Mouse (Mus musculus): ENCODE measurements around the gene Pitpna. TPM values are rescaled to one million over a fixed set of nuclear protein-coding genes. Genes with fewer than 3 reads are reported as not detected.

The Pitpna gene
- polyA plus RNA-seq, 1 experiment from 2014 or later: 101 TPM

DNA sequence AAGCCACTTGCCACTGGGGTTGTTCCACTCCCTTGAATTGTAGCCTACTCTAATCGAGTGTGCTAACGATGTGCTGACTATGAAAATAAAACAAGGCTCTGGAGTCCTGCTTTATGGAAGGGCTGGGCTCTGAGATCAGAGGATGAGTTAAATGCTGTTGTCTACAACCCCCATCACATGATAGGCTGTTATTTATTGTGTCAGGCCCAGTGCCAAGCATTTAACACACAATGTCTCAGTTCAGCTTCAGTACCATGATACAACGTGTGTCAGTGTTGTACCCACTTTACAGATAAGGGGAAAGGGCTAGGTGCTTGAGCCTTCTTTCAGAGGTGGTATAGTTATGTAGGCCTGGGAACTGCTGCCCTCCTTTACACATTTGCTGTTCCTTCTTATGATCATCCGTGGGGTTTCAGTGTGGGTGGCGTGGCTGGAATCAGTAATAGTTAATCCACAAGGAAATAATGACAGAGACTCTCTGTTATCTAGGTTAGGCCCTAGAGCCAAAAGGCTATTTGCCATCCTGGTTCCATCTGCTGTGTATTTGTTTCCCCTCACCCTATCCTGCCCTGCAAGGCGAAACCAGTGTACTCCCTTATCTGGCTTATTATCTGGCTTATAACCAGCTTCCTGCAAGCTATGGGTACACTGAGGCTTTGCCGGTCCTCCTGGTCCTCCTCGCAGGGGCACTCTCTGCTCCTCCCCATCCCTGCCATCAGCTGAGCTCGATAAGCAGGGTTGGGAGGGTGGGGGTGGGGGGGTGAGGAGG, 20.4 kb upstream of the Pitpna start:
- WGBS: 69% methylated on average over 9 of the region's 9 CpGs
- no peak overlapping the region for H3K27ac ChIP-seq
- H3K9me3 ChIP-seq: no peaks in the 10 kb centered on the region
- peaks cover 82% of the 10 kb centered on the region for H3K36me3 ChIP-seq
- H3K9ac ChIP-seq: no peak overlapping the region; the same call in 1 of the 2 replicates
- no peak overlapping the region for H3K4me3 ChIP-seq
- H3K27me3 ChIP-seq: no peaks in the 10 kb centered on the region
- H3K4me2 ChIP-seq: no peak overlapping the region
- H3K4me1 ChIP-seq (replicated peaks): peaks cover 19% of the 10 kb centered on the region
- ATAC-seq (ENCODE audit: low FRiP score): no peak

DNA sequence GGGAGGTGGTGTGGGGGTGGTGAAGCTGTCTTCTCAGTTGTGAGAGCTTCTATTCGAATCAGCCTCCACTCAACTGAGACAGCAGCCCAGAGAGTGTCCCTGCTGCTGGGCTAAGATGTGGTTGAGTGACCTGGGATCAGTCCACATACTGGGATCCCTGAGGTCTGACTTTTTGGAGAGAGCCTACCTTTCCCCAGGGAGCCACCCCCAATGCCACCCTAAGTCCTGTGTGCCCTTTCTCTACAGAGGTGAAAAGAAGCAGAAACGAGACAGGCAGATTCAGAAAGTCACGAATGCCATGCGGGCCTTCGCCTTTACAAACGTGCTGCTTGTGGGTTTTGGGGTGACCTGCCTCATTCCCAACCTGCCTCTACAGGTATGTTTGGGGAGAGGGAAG, 19.8 kb upstream of the Pitpna start:
- Histone ChIP-seq H3K27me3 (no peaks in the 10 kb centered on the region), H3K9ac (no peak overlapping the region), H3K36me3 (peaks cover 76% of the 10 kb centered on the region), H3K4me2 (no peak overlapping the region), H3K9me3 (no peaks in the 10 kb centered on the region), H3K27ac (no peak overlapping the region), H3K4me1 (replicated peaks) (peaks cover 25% of the 10 kb centered on the region), H3K4me3 (no peak overlapping the region)
- ATAC-seq (ENCODE audit: low FRiP score): no peak
- WGBS: 87% methylated on average over 6 of the region's 6 CpGs

DNA sequence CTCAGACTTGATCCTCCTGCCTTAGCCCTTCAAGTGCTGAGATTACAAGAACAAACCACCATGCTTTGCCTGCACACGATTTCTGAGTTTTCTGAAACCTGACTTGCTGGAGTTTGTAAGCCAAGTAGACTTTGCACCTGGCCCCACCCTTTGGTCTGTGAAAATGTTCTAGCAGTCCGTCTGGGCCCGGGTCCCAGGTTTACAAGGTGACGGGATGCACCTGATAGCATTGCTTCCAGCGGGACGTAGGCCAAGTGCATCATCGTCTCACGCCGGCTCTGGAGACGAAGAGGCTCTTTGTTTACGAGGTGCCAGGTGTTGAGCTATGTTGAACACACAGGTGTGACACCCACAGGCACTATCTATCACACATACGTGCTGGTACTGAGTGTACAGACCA, 18.9 kb upstream of the Pitpna start:
- Histone ChIP-seq H3K4me2 (no peak overlapping the region), H3K36me3 (peaks cover 68% of the 10 kb centered on the region), H3K9me3 (no peaks in the 10 kb centered on the region), H3K4me3 (no peak overlapping the region), H3K4me1 (replicated peaks) (peaks cover 28% of the 10 kb centered on the region), H3K27ac (no peak overlapping the region), H3K27me3 (no peaks in the 10 kb centered on the region), H3K9ac (no peak overlapping the region)
- 94% methylated on average over 12 of the region's 12 CpGs for WGBS
- no peak for ATAC-seq (ENCODE audit: low FRiP score)

DNA sequence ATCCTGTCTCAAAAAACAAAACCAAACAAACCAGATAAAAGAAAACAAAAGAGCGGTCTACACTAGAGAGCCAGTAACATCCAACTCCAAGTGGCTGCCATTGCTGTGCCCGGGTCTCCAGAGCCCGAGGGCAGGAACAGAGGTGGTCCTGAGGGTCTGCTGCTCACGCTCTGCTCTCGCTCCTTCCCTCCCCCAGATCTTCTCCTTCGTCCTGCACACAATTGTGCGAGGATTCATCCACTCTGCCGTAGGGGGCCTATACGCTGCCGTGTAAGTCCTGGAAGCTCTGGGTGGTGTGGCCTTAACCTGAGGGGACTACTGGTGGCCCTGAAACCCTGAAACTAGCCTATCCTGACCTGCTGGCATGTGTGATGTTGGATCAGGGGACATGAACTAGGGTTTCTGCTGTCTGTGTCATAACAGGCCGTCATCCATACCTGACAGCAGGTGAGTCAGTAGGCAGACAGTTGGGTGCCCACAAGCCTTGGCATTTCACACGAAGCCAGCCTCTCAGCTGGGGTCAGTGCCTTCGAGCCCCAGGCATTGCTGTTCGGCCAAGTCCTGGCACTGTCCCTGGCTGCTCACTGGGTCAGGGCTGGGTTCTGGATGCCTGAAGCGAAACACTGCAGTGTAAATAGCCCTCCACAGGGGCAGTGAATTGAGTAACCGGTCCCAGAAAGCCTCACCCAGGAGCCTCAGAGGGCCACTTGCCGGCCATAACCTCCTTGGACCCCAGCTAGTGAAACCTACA, 17.3 kb upstream of the Pitpna start:
- Histone ChIP-seq H3K9me3 (no peaks in the 10 kb centered on the region), H3K4me2 (no peak overlapping the region), H3K9ac (no peak overlapping the region), H3K36me3 (peaks cover 57% of the 10 kb centered on the region), H3K27ac (no peak overlapping the region), H3K4me1 (replicated peaks) (peaks cover 28% of the 10 kb centered on the region), H3K27me3 (no peaks in the 10 kb centered on the region), H3K4me3 (no peak overlapping the region)
- no peak for ATAC-seq (ENCODE audit: low FRiP score)
- WGBS: 90% methylated on average over 17 of the region's 17 CpGs

DNA sequence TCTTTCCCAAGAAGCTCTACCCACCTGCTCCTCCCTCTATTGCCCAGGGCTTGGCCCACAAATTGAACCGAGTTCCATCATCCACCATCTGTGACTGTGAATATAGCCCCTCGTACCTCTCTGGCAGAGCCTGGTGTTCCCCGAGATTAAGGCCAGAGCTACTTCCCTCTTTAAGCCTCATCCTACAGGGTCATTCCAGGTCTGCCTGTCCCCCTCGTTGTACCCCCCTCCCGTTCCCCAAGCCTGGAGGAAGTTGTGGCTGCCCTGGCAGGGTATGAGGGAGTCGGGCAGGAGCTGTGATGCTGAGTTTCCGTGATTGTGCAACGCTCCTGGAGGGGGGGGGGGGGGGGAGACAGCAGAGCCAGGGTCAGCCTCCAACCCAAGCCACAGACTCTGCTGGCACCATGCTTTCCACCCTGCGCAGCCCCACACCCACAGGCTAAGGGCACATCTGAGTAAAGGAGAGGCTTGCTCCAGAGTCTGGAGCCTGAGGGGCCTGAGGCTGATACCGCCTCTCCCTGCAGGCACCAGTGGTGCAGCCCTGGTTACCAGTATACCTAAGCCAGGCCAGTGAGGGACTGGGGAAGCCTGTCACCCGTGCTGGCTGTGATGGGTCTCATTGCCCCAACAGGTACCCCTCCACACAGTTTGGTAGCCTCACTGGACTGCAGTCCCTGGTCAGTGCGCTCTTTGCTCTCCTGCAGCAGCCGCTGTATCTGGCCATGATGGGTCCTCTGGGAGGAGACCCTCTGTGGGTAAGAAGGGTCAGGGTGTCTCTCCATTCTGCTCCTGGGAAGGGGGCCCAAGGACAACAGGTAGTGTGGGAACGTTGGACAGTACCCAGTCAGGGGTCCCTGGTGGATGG, 16.5 kb upstream of the Pitpna start:
- peak overlapping the region; percentile 57; the same call in 1 of the 2 replicates for H3K9ac ChIP-seq
- peak overlapping the region; percentile 83; the same call in 1 of the 2 replicates for H3K27ac ChIP-seq
- H3K36me3 ChIP-seq: peaks cover 49% of the 10 kb centered on the region
- H3K9me3 ChIP-seq: no peaks in the 10 kb centered on the region
- no peaks in the 10 kb centered on the region for H3K27me3 ChIP-seq
- peaks cover 28% of the 10 kb centered on the region for H3K4me1 ChIP-seq (replicated peaks)
- 75% methylated on average over 13 of the region's 14 CpGs for WGBS
- H3K4me2 ChIP-seq: no peak overlapping the region
- H3K4me3 ChIP-seq: no peak overlapping the region
- ATAC-seq (ENCODE audit: low FRiP score): no peak

DNA sequence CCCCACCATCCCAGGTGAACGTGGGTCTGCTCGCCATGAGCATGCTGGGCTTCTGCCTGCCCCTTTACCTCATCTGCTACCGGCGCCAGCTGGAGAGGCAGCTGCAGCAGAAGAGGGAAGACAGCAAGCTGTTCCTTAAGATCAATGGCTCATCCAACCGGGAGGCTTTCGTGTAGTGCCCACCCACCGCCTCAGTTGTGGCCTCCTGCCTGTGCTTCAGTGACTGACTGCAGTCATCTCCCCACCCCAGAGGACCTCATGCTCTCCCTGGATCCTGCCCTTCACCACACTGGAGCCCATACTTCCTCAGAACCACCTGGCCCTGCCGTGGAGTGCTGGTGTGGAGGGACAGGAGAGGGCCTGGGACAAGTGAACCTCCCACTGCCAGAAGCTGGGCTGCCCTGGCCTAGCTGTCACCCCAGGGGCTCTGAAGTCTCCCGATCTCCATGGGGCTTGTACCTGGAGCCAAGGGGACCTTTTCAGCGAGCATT, 15.6 kb upstream of the Pitpna start:
- peak overlapping the region; percentile 15; the same call in 1 of the 2 replicates for H3K4me2 ChIP-seq
- H3K4me3 ChIP-seq: no peak overlapping the region
- H3K27me3 ChIP-seq: no peaks in the 10 kb centered on the region
- peaks cover 39% of the 10 kb centered on the region for H3K36me3 ChIP-seq
- peaks cover 26% of the 10 kb centered on the region for H3K4me1 ChIP-seq (replicated peaks)
- peak overlapping the region; percentile 83 for H3K27ac ChIP-seq
- ATAC-seq (ENCODE audit: low FRiP score): 0 out of 2 replicates have a peak, but pooled peaks have one; percentile 23
- peak overlapping the region; percentile 57 for H3K9ac ChIP-seq
- no peaks in the 10 kb centered on the region for H3K9me3 ChIP-seq
- WGBS: 15% methylated on average over 9 of the region's 10 CpGs

DNA sequence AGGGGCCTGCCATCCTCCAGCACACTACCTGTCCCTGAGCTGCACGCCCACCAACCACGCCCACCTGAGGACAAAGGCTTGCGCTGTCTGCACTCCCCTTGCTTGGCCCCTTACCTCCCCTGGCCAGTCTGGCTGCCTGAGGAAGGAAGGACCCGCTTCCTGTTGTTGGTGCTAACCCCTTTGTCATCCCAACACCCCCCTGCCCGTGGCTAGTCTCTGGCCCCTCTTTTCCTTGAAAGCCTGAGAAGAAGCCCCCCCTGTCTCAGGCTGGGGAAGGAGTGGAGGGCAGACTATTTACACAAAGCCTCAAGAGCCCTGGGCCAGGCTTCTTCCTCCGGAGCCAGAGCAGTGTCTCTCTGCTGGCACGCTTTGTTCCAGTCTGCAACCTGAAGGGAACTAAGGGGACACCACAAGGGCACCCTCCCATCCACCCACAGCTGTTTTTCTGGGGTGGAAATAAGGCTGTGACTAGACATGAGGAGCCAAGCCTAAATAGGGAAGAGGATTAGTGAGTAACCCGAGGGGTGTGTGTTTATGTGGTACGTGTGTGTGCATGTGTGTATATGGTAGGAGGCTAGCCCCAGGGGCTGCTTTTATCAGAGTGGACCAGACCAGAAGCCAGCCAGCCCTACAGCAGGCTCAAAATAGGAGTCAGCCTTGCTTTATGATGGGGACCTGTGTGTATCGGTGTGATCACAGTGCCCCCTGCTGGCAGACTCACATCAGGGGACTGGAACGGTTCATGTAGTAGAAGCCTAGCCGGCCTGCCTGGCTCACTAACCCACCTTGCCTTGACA, 14.8 kb upstream of the Pitpna start:
- Histone ChIP-seq H3K4me2 (peak overlapping the region; percentile 15; the same call in 1 of the 2 replicates), H3K36me3 (peaks cover 33% of the 10 kb centered on the region), H3K27ac (peak overlapping the region; percentile 83), H3K4me1 (replicated peaks) (peaks cover 32% of the 10 kb centered on the region), H3K9me3 (no peaks in the 10 kb centered on the region), H3K27me3 (no peaks in the 10 kb centered on the region), H3K9ac (peak overlapping the region; percentile 57), H3K4me3 (no peak overlapping the region)
- 10% methylated on average over 12 of the region's 12 CpGs for WGBS
- ATAC-seq (ENCODE audit: low FRiP score): peak; percentile 83

DNA sequence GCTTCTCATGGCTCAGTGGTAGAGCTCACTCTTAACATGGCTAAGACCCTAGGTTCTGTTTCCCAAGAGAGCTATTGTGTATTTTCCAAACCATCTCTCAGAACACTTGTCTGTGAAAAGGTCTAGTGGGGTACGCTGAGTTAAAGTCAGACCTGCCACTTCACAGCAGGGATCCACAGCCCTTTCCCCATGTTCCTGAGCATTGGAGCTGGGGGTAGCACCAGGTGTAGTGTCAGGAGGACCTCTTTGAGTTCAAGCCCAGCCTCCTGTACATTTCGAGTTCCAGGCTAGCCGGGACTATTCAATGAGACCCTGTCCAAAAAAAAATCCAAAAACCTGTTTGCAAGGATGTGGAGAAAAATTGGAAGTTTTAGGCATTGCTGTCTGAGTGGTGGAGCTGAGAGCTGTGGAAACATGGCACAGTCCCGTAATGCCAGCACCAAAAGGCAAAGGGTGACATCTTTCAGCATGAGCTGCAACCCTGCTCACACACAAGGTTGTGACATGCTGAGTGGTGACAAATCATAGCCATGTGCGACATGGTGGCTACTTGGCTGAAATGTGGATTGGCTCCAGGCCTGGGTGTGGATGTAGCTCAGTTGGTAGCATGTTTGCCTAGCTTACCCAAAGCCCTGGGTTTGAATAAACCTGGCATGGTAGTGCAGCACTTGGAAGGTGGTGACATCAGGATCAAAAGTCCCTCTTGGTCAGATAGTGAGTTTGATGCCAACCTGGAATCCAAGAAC, 13.3 kb upstream of the Pitpna start:
- Histone ChIP-seq H3K36me3 (peaks cover 18% of the 10 kb centered on the region), H3K4me2 (no peak overlapping the region), H3K4me1 (replicated peaks) (peaks cover 32% of the 10 kb centered on the region), H3K9me3 (no peaks in the 10 kb centered on the region), H3K9ac (no peak overlapping the region), H3K27ac (no peak overlapping the region), H3K4me3 (no peak overlapping the region), H3K27me3 (no peaks in the 10 kb centered on the region)
- no peak for ATAC-seq (ENCODE audit: low FRiP score)
- WGBS: 84% methylated on average over 5 of the region's 5 CpGs

DNA sequence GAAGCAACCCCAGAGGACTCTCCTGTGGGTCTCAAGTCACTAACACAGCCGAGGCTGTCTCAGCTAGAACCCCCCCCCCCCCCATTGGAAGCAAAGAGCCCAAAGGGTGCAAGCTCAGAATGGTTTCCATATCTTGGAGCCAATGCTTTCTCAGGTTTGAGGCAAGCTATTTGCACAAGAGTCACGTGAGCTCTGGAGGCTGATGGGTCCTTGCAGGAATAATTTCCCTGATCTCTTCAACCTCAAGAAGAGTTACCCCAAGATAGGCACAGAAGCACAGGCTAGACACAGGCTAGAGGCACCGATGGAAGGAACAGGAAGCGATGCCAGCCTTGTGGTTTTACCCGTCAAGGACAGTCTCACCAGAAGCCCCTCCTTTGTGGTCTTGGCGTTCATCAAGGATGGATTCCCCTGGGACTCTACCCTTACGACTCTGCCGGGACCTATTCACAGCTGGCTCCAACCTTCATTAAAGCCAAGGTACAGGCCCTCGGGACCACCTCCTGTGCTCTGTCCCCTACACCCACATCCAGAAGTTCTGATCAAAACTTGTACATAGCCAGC, 12.3 kb upstream of the Pitpna start:
- no peak for ATAC-seq (ENCODE audit: low FRiP score)
- Histone ChIP-seq H3K4me2 (no peak overlapping the region), H3K27me3 (no peaks in the 10 kb centered on the region), H3K9me3 (no peaks in the 10 kb centered on the region), H3K36me3 (peaks cover 8% of the 10 kb centered on the region), H3K9ac (no peak overlapping the region), H3K4me3 (no peak overlapping the region), H3K27ac (no peak overlapping the region), H3K4me1 (replicated peaks) (peaks cover 32% of the 10 kb centered on the region)
- WGBS: 79% methylated on average over 9 of the region's 9 CpGs

DNA sequence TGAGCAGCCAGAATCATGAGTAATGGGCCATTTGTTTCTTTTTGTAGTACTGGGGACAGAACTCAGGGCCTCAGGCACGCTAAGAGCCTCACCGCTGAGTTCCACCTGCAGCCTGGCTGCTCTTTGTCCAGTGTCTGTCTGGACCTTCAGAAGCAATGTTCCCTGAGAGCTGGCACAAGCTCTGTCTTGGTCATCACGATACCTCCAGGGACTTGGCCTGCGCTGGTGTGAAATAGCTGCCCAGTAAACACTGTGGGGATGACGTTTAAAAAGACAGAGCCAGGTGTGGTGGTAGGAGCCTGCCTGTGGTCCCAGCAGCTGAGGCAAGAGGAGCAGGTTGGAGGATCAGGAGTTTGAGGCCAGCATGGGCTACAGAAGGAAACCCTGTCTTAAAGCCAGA, 9.3 kb upstream of the Pitpna start:
- WGBS: 82% methylated on average over 5 of the region's 5 CpGs
- ATAC-seq (ENCODE audit: low FRiP score): no peak
- H3K36me3 ChIP-seq: peaks cover 3% of the 10 kb centered on the region; the same call in 1 of the 2 replicates
- H3K9ac ChIP-seq: no peak overlapping the region
- no peak overlapping the region for H3K4me3 ChIP-seq
- H3K9me3 ChIP-seq: no peaks in the 10 kb centered on the region
- H3K27ac ChIP-seq: no peak overlapping the region
- H3K4me2 ChIP-seq: no peak overlapping the region
- peaks cover 8% of the 10 kb centered on the region for H3K4me1 ChIP-seq (replicated peaks)
- H3K27me3 ChIP-seq: no peaks in the 10 kb centered on the region

All from hindbrain, embryonic 13.5 days (tissue).